Mouse (Mus musculus): ENCODE results near the gene Mark1.

Mark1 gene

GRCm38 (mm10) chr1:184851741-184852618 is 147.4 kb downstream of the Mark1 start:
- peak; percentile 37 to 69 for DNase-seq (ENCODE audit: low spot score in 2 of 2)

GRCm38 (mm10) chr1:184851166-184851565 is 148.2 kb downstream of the Mark1 start:
- DNase-seq (ENCODE audit: low spot score in 2 of 2), result no peak

GRCm38 (mm10) chr1:184846973-184847372 is 152.4 kb downstream of the Mark1 start:
- no peak for DNase-seq (ENCODE audit: low spot score in 2 of 2)

Measured in frontal cortex, postnatal 25 days (tissue).